Mouse (Mus musculus) embryonic fibroblast, embryonic 13.5 days (primary cell): Measurements from ENCODE around the gene Dus1l.

Experiments used
- CTCF ChIP-seq: IDR thresholded peaks from 2 replicates; pipeline ENCODE4 v1.5.1; 2011; ENCODE audit warnings: mild to moderate bottlenecking, control low read depth, low read length, moderate library complexity, borderline replicate concordance; ENCODE audit not compliant: insufficient read depth
- POLR2A ChIP-seq: IDR thresholded peaks from 2 replicates; pipeline ENCODE4 v1.6.1; 2011; ENCODE audit warnings: low read depth, mild to moderate bottlenecking, control low read depth, low read length, moderate library complexity

DNA sequence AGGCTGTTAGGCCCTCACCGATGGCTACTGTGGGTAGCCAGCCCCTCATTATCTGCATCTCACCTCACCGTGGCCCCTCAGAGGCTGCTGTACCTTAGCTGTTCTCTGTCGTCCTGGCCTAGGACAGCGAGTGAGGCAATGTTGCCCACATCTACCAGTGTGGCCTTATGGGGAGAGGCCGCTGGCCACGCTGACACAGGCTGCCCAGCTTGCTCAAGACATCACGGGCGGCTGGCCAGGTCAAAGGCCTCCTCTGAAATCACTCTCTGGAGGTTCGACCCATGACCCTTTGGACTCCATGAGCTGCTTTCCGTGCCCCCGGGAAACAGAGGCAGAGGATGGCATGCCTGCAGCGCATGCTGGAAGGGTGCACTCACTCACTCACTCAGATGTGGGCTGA lies 34.5 kb upstream of the Dus1l start:
- TF ChIP-seq CTCF (no peak), POLR2A (no peak)
